Mouse (Mus musculus) CH12.LX (cell line): ENCODE measurements around the gene Gnb2. TPM values are rescaled to one million over a fixed set of nuclear protein-coding genes. Genes with fewer than 3 reads are reported as not detected.

Experiments
- DNase-seq: peaks from one replicate; pipeline ENCODE4 v3.0.0-alpha.2; 2013; ENCODE audit errors: extremely low read depth
- H3K27ac ChIP-seq: 2 replicates; pipeline ENCODE4 v1.5.1; 2012; ENCODE audit warnings: low read depth, mild to moderate bottlenecking, control low read depth, moderate library complexity; ENCODE audit not compliant: insufficient read depth
- H3K27me3 ChIP-seq: replicated peaks from 2 replicates; pipeline ENCODE3; 2012; ENCODE audit warnings: inconsistent platforms
- H3K36me3 ChIP-seq, 2 experiments: replicated peaks in 1 of 2; 2 replicates each; pipeline versions ENCODE3 to v1.6.1; 2012; ENCODE audit warnings: inconsistent platforms in 1 of 2, low read length in 1 of 2, mild to moderate bottlenecking in 1 of 2, mixed read lengths in 1 of 2, moderate library complexity in 1 of 2; ENCODE audit not compliant: control insufficient read depth in 1 of 2, insufficient read depth in 1 of 2
- H3K4me1 ChIP-seq, 2 experiments: 2 replicates each; pipeline ENCODE4 v1.6.1; 2012; ENCODE audit warnings: inconsistent platforms in 1 of 2, moderate library complexity in 1 of 2; ENCODE audit not compliant: insufficient read depth in 2 of 2, control insufficient read depth in 1 of 2
- H3K4me2 ChIP-seq: 2 replicates; pipeline ENCODE4 v1.6.1; 2012; ENCODE audit warnings: low read depth, mild to moderate bottlenecking, control low read depth; ENCODE audit not compliant: poor library complexity, insufficient read depth, severe bottlenecking
- H3K4me3 ChIP-seq, 3 experiments: fragments of 150-350 bp in 1 of 3; sonication (generic) in 1 of 3; replicated peaks in 1 of 3; 2 replicates each; pipeline versions ENCODE3 to v1.5.1; 2011 to 2012; ENCODE audit warnings: low read depth in 2 of 3, low read length in 2 of 3, mild to moderate bottlenecking in 2 of 3, moderate library complexity in 2 of 3, control low read depth in 1 of 3, improper control_type of control experiment in 1 of 3, inconsistent platforms in 1 of 3, mixed read lengths in 1 of 3; ENCODE audit not compliant: poor library complexity in 1 of 3
- H3K79me2 ChIP-seq: replicated peaks from 2 replicates; pipeline ENCODE4 v1.6.1; 2012; ENCODE audit warnings: mild to moderate bottlenecking, moderate library complexity; ENCODE audit not compliant: control insufficient read depth, poor library complexity, insufficient read depth, severe bottlenecking; ENCODE audit errors: extremely low read depth
- H3K9ac ChIP-seq: 2 replicates; pipeline ENCODE4 v1.6.1; 2012; ENCODE audit warnings: low read depth, mild to moderate bottlenecking, control low read depth, moderate library complexity; ENCODE audit not compliant: insufficient read depth
- H3K9me3 ChIP-seq: replicated peaks from 2 replicates; pipeline ENCODE3; 2012; ENCODE audit warnings: low read length, inconsistent platforms, mixed read lengths
- BHLHE40 ChIP-seq: IDR thresholded peaks from 2 replicates; pipeline ENCODE4 v1.6.1; 2011; ENCODE audit warnings: mild to moderate bottlenecking, low read depth, low read length, improper control_type of control experiment
- CHD2 ChIP-seq: IDR thresholded peaks from 2 replicates; pipeline ENCODE4 v1.6.1; 2011; ENCODE audit warnings: low read length, improper control_type of control experiment
- CTCF ChIP-seq, 2 experiments: IDR thresholded peaks in 1 of 2; conservative IDR thresholded peaks in 1 of 2; 2 replicates each; pipeline ENCODE4 v1.5.1; 2011 to 2012; ENCODE audit warnings: low read depth in 2 of 2, low read length in 2 of 2, improper control_type of control experiment in 1 of 2, inconsistent platforms in 1 of 2, mild to moderate bottlenecking in 1 of 2, moderate library complexity in 1 of 2
- E2F4 ChIP-seq: IDR thresholded peaks from 2 replicates; pipeline ENCODE4 v1.6.1; 2011; ENCODE audit warnings: low read depth, low read length, improper control_type of control experiment; ENCODE audit not compliant: insufficient replicate concordance
- ELF1 ChIP-seq: IDR thresholded peaks from 2 replicates; pipeline ENCODE4 v1.6.1; 2014; ENCODE audit warnings: low read depth, mild to moderate bottlenecking, inconsistent platforms, low read length, improper control_type of control experiment
- EP300 ChIP-seq: IDR thresholded peaks from 2 replicates; pipeline ENCODE4 v1.6.1; 2011; ENCODE audit warnings: low read length, improper control_type of control experiment
- GABPA ChIP-seq: IDR thresholded peaks from 2 replicates; pipeline ENCODE4 v1.6.1; 2012; ENCODE audit warnings: low read depth, low read length, improper control_type of control experiment, inconsistent platforms; ENCODE audit not compliant: insufficient replicate concordance
- HCFC1 ChIP-seq: IDR thresholded peaks from 2 replicates; pipeline ENCODE4 v1.6.1; 2012; ENCODE audit warnings: low read depth, mild to moderate bottlenecking, inconsistent platforms, low read length, improper control_type of control experiment
- IRF4 ChIP-seq: IDR thresholded peaks from 2 replicates; pipeline ENCODE4 v1.6.1; 2014; ENCODE audit warnings: low read depth, mild to moderate bottlenecking, inconsistent platforms, low read length, improper control_type of control experiment
- JUN ChIP-seq: IDR thresholded peaks from 2 replicates; pipeline ENCODE4 v1.6.1; 2011; ENCODE audit warnings: low read depth, mild to moderate bottlenecking, low read length, improper control_type of control experiment, moderate library complexity; ENCODE audit not compliant: insufficient read depth
- JUND ChIP-seq: conservative IDR thresholded peaks from 2 replicates; pipeline ENCODE4 v1.6.1; 2011; ENCODE audit warnings: low read depth, low read length, improper control_type of control experiment
- KAT2A ChIP-seq: IDR thresholded peaks from 2 replicates; pipeline ENCODE4 v1.6.1; 2012; ENCODE audit warnings: low read length, improper control_type of control experiment, inconsistent platforms; ENCODE audit not compliant: insufficient replicate concordance
- MAX ChIP-seq: IDR thresholded peaks from 2 replicates; pipeline ENCODE4 v1.6.1; 2011; ENCODE audit warnings: low read length, improper control_type of control experiment
- MEF2A ChIP-seq: IDR thresholded peaks from 2 replicates; pipeline ENCODE4 v1.6.1; 2014; ENCODE audit warnings: low read depth, mild to moderate bottlenecking, inconsistent platforms, low read length, improper control_type of control experiment, borderline replicate concordance
- MYC ChIP-seq: IDR thresholded peaks from 2 replicates; pipeline ENCODE4 v1.6.1; 2011; ENCODE audit warnings: low read depth, mild to moderate bottlenecking, improper control_type of control experiment, low read length
- NELFE ChIP-seq: IDR thresholded peaks from 2 replicates; pipeline ENCODE4 v1.6.1; 2011; ENCODE audit warnings: low read depth, low read length, improper control_type of control experiment
- PAX5 ChIP-seq: IDR thresholded peaks from 2 replicates; pipeline ENCODE4 v1.6.1; 2012; ENCODE audit warnings: low read length, inconsistent platforms, mixed read lengths
- POLR2A ChIP-seq: IDR thresholded peaks from 2 replicates; pipeline ENCODE4 v1.6.1; 2011; ENCODE audit warnings: low read depth, mild to moderate bottlenecking, improper control_type of control experiment, low read length
- POLR2AphosphoS2 ChIP-seq: IDR thresholded peaks from 2 replicates; pipeline ENCODE4 v1.6.1; 2011; ENCODE audit warnings: low read depth, low read length, improper control_type of control experiment
- RCOR1 ChIP-seq: conservative IDR thresholded peaks from 2 replicates; pipeline ENCODE4 v1.6.1; 2012; ENCODE audit warnings: low read depth, mild to moderate bottlenecking, inconsistent platforms, low read length, improper control_type of control experiment
- SIN3A ChIP-seq: IDR thresholded peaks from 2 replicates; pipeline ENCODE4 v1.6.1; 2012; ENCODE audit warnings: low read length, improper control_type of control experiment, inconsistent platforms
- SMC3 ChIP-seq: IDR thresholded peaks from 2 replicates; pipeline ENCODE4 v1.6.1; 2011; ENCODE audit warnings: low read depth, low read length, improper control_type of control experiment
- UBTF ChIP-seq: IDR thresholded peaks from 2 replicates; pipeline ENCODE4 v1.6.1; 2012; ENCODE audit warnings: low read depth, mild to moderate bottlenecking, inconsistent platforms, low read length, improper control_type of control experiment, moderate library complexity
- USF1 ChIP-seq: IDR thresholded peaks from 2 replicates; pipeline ENCODE4 v1.6.1; 2014; ENCODE audit warnings: low read depth, mild to moderate bottlenecking, inconsistent platforms, low read length, improper control_type of control experiment
- USF2 ChIP-seq: conservative IDR thresholded peaks from 2 replicates; pipeline ENCODE4 v1.6.1; 2011; ENCODE audit warnings: low read depth, low read length, improper control_type of control experiment
- ZC3H11A ChIP-seq: IDR thresholded peaks from 2 replicates; pipeline ENCODE4 v1.6.1; 2012; ENCODE audit warnings: low read depth, mild to moderate bottlenecking, inconsistent platforms, low read length, improper control_type of control experiment
- ZKSCAN1 ChIP-seq: IDR thresholded peaks from 2 replicates; pipeline ENCODE4 v1.6.1; 2012; ENCODE audit warnings: low read depth, inconsistent platforms, low read length, improper control_type of control experiment, borderline replicate concordance
- ZMIZ1 ChIP-seq: IDR thresholded peaks from 2 replicates; pipeline ENCODE4 v1.6.1; 2012; ENCODE audit warnings: low read depth, mild to moderate bottlenecking, inconsistent platforms, low read length, improper control_type of control experiment
- ZNF384 ChIP-seq: IDR thresholded peaks from 2 replicates; pipeline ENCODE4 v1.6.1; 2012; ENCODE audit warnings: low read depth, low read length, improper control_type of control experiment, inconsistent platforms
- dilution Hi-C: fragments of 300-500 bp; cut with MboI; formaldehyde crosslinking; loops from 2 replicates; pipeline ENCODE4 v1.14.3; 2020; ENCODE audit warnings: low sequenced_read_pairs; ENCODE audit not compliant: extremely low pct_unique_long_range_greater_than_20kb, extremely low pct_ligation_motif_present
- in situ Hi-C: fragments of 300-500 bp; cut with MboI; formaldehyde crosslinking; loops from 3 replicates; pipeline ENCODE4 v1.14.3; 2019; ENCODE audit warnings: low sequenced_read_pairs, low pct_ligation_motif_present, low pct_unique_long_range_greater_than_20kb, mixed read lengths
- polyA plus RNA-seq: library from polyadenylated mRNA; unstranded; fragments of >175 nt; gene quantifications from 2 replicates; pipeline ENCODE4 v1.2.1, GENCODE M21; 2012; ENCODE audit warnings: low read depth; ENCODE audit not compliant: insufficient read length
- total RNA-seq, 2 experiments: library from RNA; depleted of rRNA; stranded (reverse); fragments of 300-350 nt in 1 of 2; fragments of >200 nt in 1 of 2; gene quantifications; 2 replicates each; pipeline ENCODE4 v1.2.3; 2012 to 2014

Gene Gnb2
- total and polyA plus RNA-seq, 3 experiments: 264 to 480 (median 327) TPM

GRCm38 (mm10) chr5:137510014-137510501 lies 23.3 kb downstream of the Gnb2 start (continued):
- TF ChIP-seq MYC (no peak), CHD2 (peak; percentile 18; the same call in 1 of the 2 replicates), E2F4 (no peak), PAX5 (no peak), IRF4 (peak; percentile 33; the same call in 1 of the 2 replicates), EP300 (no peak), ZMIZ1 (no peak; the same call in 1 of the 2 replicates)
- TF ChIP-seq, all 38 proteins: peak for 10

- TF ChIP-seq CTCF (conservative IDR thresholded peaks at IDR 0.05 in 1 of 2, IDR thresholded peaks at IDR 0.05 in 1 of 2; ENCODE audit: low read depth in 2 of 2, low read length in 2 of 2) (peak in 1 of 2 experiments; percentile 48; a peak in 3 of 4 replicates), MAX (no peak)
- H3K4me3 ChIP-seq: no peak overlapping the region
- H3K36me3 ChIP-seq: peaks cover 0 to 11% of the 10 kb centered on the region in 2 experiments
- no peak overlapping the region for H3K9ac ChIP-seq
- peaks cover 2 to 14% of the 10 kb centered on the region in 2 experiments; a peak in 3 of 4 replicates for H3K4me1 ChIP-seq
- in situ Hi-C loops: loop anchor here (25.0 kb wide), 1 partner anchor 258 kb away; no protein-coding TSS in a partner anchor
- peaks cover 17% of the 10 kb centered on the region for H3K27me3 ChIP-seq
- H3K27ac ChIP-seq: no peak overlapping the region
- H3K9me3 ChIP-seq: peaks cover 3% of the 10 kb centered on the region
- dilution Hi-C loops: no loop called here
- no peak overlapping the region for H3K4me2 ChIP-seq
- DNase-seq: peak; percentile 48
- no peaks in the 10 kb centered on the region; the same call in 1 of the 2 replicates for H3K79me2 ChIP-seq
Measured at GRCm38 (mm10) chr5:137504041-137504440, 29.3 kb downstream of the Gnb2 start.

DNA sequence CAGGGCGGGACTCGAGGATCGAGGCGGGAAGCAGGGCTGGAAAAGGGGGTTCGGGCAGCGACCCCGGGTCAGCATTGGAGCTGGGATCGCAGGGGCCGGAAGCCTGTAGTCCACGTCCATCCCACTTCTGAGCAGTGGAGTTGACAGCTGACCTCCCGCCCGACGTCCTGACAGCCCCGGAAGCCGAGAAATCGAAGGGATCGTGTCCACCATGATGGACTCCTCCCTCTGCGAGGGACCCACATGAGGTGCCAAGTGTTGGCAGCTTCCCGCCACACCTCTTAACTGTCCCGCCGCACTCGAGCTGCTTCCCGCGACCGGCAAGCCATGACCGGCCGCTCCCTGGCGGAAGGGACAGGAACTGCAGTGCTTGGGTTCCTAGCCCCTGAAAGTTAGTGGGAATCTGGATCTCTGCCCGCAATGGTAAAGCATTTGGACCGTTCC lies 30.6 kb downstream of the Gnb2 start:
- in situ Hi-C loops (loop anchor here (25.0 kb wide), 1 partner anchor 260 kb away; no protein-coding TSS in a partner anchor), dilution Hi-C loops (no loop called here)
- H3K36me3 ChIP-seq: peaks cover 0 to 11% of the 10 kb centered on the region in 2 experiments
- TF ChIP-seq JUN: no peak
- TF ChIP-seq KAT2A: no peak
- TF ChIP-seq SIN3A: peak; percentile 63; the same call in 1 of the 2 replicates
- peak; percentile 35; the same call in 1 of the 2 replicates for TF ChIP-seq NELFE
- no peak for TF ChIP-seq BHLHE40
- TF ChIP-seq USF2: no peak
- no peak for TF ChIP-seq HCFC1
- no peak for TF ChIP-seq JUND
- no peak for TF ChIP-seq ZC3H11A
- no peak for TF ChIP-seq GABPA
- peak; percentile 71; the same call in 1 of the 2 replicates for TF ChIP-seq E2F4
- TF ChIP-seq MEF2A: no peak
- peak; percentile 33 for TF ChIP-seq SMC3
- TF ChIP-seq ZKSCAN1: no peak
- peak; percentile 70 for TF ChIP-seq MYC
- no peak; the same call in 1 of the 2 replicates for TF ChIP-seq UBTF
- TF ChIP-seq EP300: no peak
- TF ChIP-seq ELF1: no peak
- TF ChIP-seq POLR2A: peak; percentile 59; the same call in 1 of the 2 replicates
- no peak for TF ChIP-seq RCOR1
- no peak for TF ChIP-seq ZNF384
- no peak for TF ChIP-seq USF1
- TF ChIP-seq CTCF (conservative IDR thresholded peaks at IDR 0.05 in 1 of 2, IDR thresholded peaks at IDR 0.05 in 1 of 2; ENCODE audit: low read depth in 2 of 2, low read length in 2 of 2): peak; percentile 53 to 63
- TF ChIP-seq POLR2AphosphoS2: peak; percentile 52; the same call in 1 of the 2 replicates

More for the DNA sequence above, 30.6 kb downstream of the Gnb2 start:
- H3K4me1 ChIP-seq: peaks cover 2 to 14% of the 10 kb centered on the region in 2 experiments; a peak in 3 of 4 replicates
- peak; percentile 82 for DNase-seq
- peaks cover 3% of the 10 kb centered on the region for H3K9me3 ChIP-seq
- H3K27ac ChIP-seq: peak overlapping the region; percentile 42; the same call in 1 of the 2 replicates
- H3K4me3 ChIP-seq: peak overlapping the region; percentile 71 to 79 (median 72)
- H3K4me2 ChIP-seq: peak overlapping the region; percentile 71
- H3K27me3 ChIP-seq: peaks cover 6% of the 10 kb centered on the region
- no peaks in the 10 kb centered on the region; the same call in 1 of the 2 replicates for H3K79me2 ChIP-seq
- H3K9ac ChIP-seq: peak overlapping the region; percentile 58
